Mouse (Mus musculus): Measurements from ENCODE around the gene H2-DMb1. TPM values are rescaled to one million over a fixed set of nuclear protein-coding genes. Genes with fewer than 3 reads are reported as not detected.

The H2-DMb1 gene
- polyA plus RNA-seq, 1 experiment from 2014 or later: 7.2 TPM

- H3K27ac ChIP-seq (ENCODE audit: low read length): no peak overlapping the region
- no peaks in the 10 kb centered on the region for H3K36me3 ChIP-seq (ENCODE audit: insufficient read depth, low read length)
- TF ChIP-seq CTCF (IDR thresholded peaks at IDR 0.05) (no peak), EP300 (IDR thresholded peaks at IDR 0.05) (no peak)
- 66% methylated on average over 3 of the region's 3 CpGs for WGBS
- H3K4me3 ChIP-seq (ENCODE audit: low read depth, low read length): no peak overlapping the region
- no peaks in the 10 kb centered on the region for H3K27me3 ChIP-seq (replicated peaks; ENCODE audit: insufficient read depth, low read length)
- DNase-seq (ENCODE audit: low spot score) (no peak), ATAC-seq (no peak)
- no peak overlapping the region for H3K9ac ChIP-seq (replicated peaks; ENCODE audit: low read depth)
- no peak overlapping the region for H3K4me2 ChIP-seq (replicated peaks; ENCODE audit: low read depth, low read length)
- H3K9me3 ChIP-seq (ENCODE audit: low read length): no peaks in the 10 kb centered on the region
- no peaks in the 10 kb centered on the region for H3K4me1 ChIP-seq (ENCODE audit: insufficient read depth, low read depth, low read length)
These were observed 7.9 kb upstream of the H2-DMb1 start for GRCm38 (mm10) chr17:34144960-34145371.

GRCm38 (mm10) chr17:34155534-34155933, 2.7 kb downstream of the H2-DMb1 start:
- H3K4me1 ChIP-seq (ENCODE audit: insufficient read depth, low read depth, low read length): no peaks in the 10 kb centered on the region
- no peaks in the 10 kb centered on the region for H3K9me3 ChIP-seq (ENCODE audit: low read length)
- H3K36me3 ChIP-seq (ENCODE audit: insufficient read depth, low read length): no peaks in the 10 kb centered on the region
- ATAC-seq (no peak), DNase-seq (ENCODE audit: low spot score) (no peak)
- TF ChIP-seq CTCF (IDR thresholded peaks at IDR 0.05): no peak
- TF ChIP-seq EP300 (IDR thresholded peaks at IDR 0.05): no peak
- WGBS: 32% methylated on average over 5 of the region's 5 CpGs
- H3K27ac ChIP-seq (ENCODE audit: low read length): no peak overlapping the region
- H3K4me2 ChIP-seq (replicated peaks; ENCODE audit: low read depth, low read length): no peak overlapping the region
- H3K9ac ChIP-seq (replicated peaks; ENCODE audit: low read depth): no peak overlapping the region
- no peak overlapping the region for H3K4me3 ChIP-seq (ENCODE audit: low read depth, low read length)
- no peaks in the 10 kb centered on the region for H3K27me3 ChIP-seq (replicated peaks; ENCODE audit: insufficient read depth, low read length)

- WGBS: 38% methylated on average over 9 of the region's 9 CpGs
- ATAC-seq (no peak), DNase-seq (ENCODE audit: low spot score) (no peak)
- no peak overlapping the region for H3K4me3 ChIP-seq (ENCODE audit: low read depth, low read length)
- no peaks in the 10 kb centered on the region for H3K27me3 ChIP-seq (replicated peaks; ENCODE audit: insufficient read depth, low read length)
- H3K9me3 ChIP-seq (ENCODE audit: low read length): no peaks in the 10 kb centered on the region
- no peak overlapping the region for H3K27ac ChIP-seq (ENCODE audit: low read length)
- no peak overlapping the region for H3K9ac ChIP-seq (replicated peaks; ENCODE audit: low read depth)
- no peak overlapping the region for H3K4me2 ChIP-seq (replicated peaks; ENCODE audit: low read depth, low read length)
- no peaks in the 10 kb centered on the region for H3K36me3 ChIP-seq (ENCODE audit: insufficient read depth, low read length)
- no peaks in the 10 kb centered on the region for H3K4me1 ChIP-seq (ENCODE audit: insufficient read depth, low read depth, low read length)
- TF ChIP-seq EP300 (IDR thresholded peaks at IDR 0.05): no peak
- TF ChIP-seq CTCF (IDR thresholded peaks at IDR 0.05): peak; percentile 53
These were observed 11.5 kb downstream of the H2-DMb1 start for GRCm38 (mm10) chr17:34164202-34164895.

- TF ChIP-seq CTCF (IDR thresholded peaks at IDR 0.05) (peak; percentile 59), EP300 (IDR thresholded peaks at IDR 0.05) (no peak)
- no peak overlapping the region for H3K4me2 ChIP-seq (replicated peaks; ENCODE audit: low read depth, low read length)
- no peaks in the 10 kb centered on the region for H3K27me3 ChIP-seq (replicated peaks; ENCODE audit: insufficient read depth, low read length)
- no peaks in the 10 kb centered on the region for H3K4me1 ChIP-seq (ENCODE audit: insufficient read depth, low read depth, low read length)
- no peaks in the 10 kb centered on the region for H3K36me3 ChIP-seq (ENCODE audit: insufficient read depth, low read length)
- no peak overlapping the region for H3K9ac ChIP-seq (replicated peaks; ENCODE audit: low read depth)
- H3K27ac ChIP-seq (ENCODE audit: low read length): no peak overlapping the region
- H3K9me3 ChIP-seq (ENCODE audit: low read length): no peaks in the 10 kb centered on the region
- DNase-seq (ENCODE audit: low spot score): no peak
- ATAC-seq: no peak
- H3K4me3 ChIP-seq (ENCODE audit: low read depth, low read length): no peak overlapping the region
- 70% methylated on average over 6 of the region's 6 CpGs for WGBS
These were observed 12.3 kb downstream of the H2-DMb1 start for GRCm38 (mm10) chr17:34165033-34165730.

GRCm38 (mm10) chr17:34169279-34169678, 16.4 kb downstream of the H2-DMb1 start:
- H3K27ac ChIP-seq (ENCODE audit: low read length): no peak overlapping the region
- peak; percentile 83 for TF ChIP-seq CTCF (IDR thresholded peaks at IDR 0.05)
- TF ChIP-seq EP300 (IDR thresholded peaks at IDR 0.05): no peak
- no peak overlapping the region for H3K4me3 ChIP-seq (ENCODE audit: low read depth, low read length)
- no peak overlapping the region for H3K4me2 ChIP-seq (replicated peaks; ENCODE audit: low read depth, low read length)
- peak; percentile 50 for ATAC-seq
- WGBS: 2% methylated on average over 2 of the region's 2 CpGs
- H3K36me3 ChIP-seq (ENCODE audit: insufficient read depth, low read length): no peaks in the 10 kb centered on the region
- peak; percentile 85 for DNase-seq (ENCODE audit: low spot score)
- H3K9me3 ChIP-seq (ENCODE audit: low read length): no peaks in the 10 kb centered on the region
- no peaks in the 10 kb centered on the region for H3K4me1 ChIP-seq (ENCODE audit: insufficient read depth, low read depth, low read length)
- H3K9ac ChIP-seq (replicated peaks; ENCODE audit: low read depth): no peak overlapping the region
- H3K27me3 ChIP-seq (replicated peaks; ENCODE audit: insufficient read depth, low read length): no peaks in the 10 kb centered on the region

- no peak for TF ChIP-seq CTCF (IDR thresholded peaks at IDR 0.05)
- no peak for TF ChIP-seq EP300 (IDR thresholded peaks at IDR 0.05)
- Histone ChIP-seq H3K4me2 (replicated peaks; ENCODE audit: low read depth, low read length) (no peak overlapping the region), H3K27me3 (replicated peaks; ENCODE audit: insufficient read depth, low read length) (no peaks in the 10 kb centered on the region), H3K27ac (ENCODE audit: low read length) (no peak overlapping the region), H3K9me3 (ENCODE audit: low read length) (no peaks in the 10 kb centered on the region), H3K36me3 (ENCODE audit: insufficient read depth, low read length) (no peaks in the 10 kb centered on the region), H3K9ac (replicated peaks; ENCODE audit: low read depth) (no peak overlapping the region), H3K4me1 (ENCODE audit: insufficient read depth, low read depth, low read length) (no peaks in the 10 kb centered on the region), H3K4me3 (ENCODE audit: low read depth, low read length) (no peak overlapping the region)
- WGBS: 14% methylated on average over 4 of the region's 4 CpGs
- DNase-seq (ENCODE audit: low spot score): no peak
- no peak for ATAC-seq
These were observed 17.6 kb downstream of the H2-DMb1 start for GRCm38 (mm10) chr17:34170487-34170876.

Measured in lung, postnatal 0 days (tissue).